Mouse (Mus musculus): ENCODE results near the gene St5. TPM values are rescaled to one million over a fixed set of nuclear protein-coding genes. Genes with fewer than 3 reads are reported as not detected.

The St5 gene
- polyA plus RNA-seq, 1 experiment from 2014 or later = 35.8 TPM

- H3K27ac ChIP-seq (ENCODE audit: low read depth, low read length) = no peak overlapping the region
These were observed 83.1 kb downstream of the St5 start for GRCm38 (mm10) chr7:109620288-109620687.

GRCm38 (mm10) chr7:109618721-109619120, 84.7 kb downstream of the St5 start:
- ATAC-seq (ENCODE audit: low FRiP score, low TSS enrichment) = no peak
- H3K4me1 ChIP-seq (ENCODE audit: control insufficient read depth, insufficient read depth, low read length) = peaks cover 32% of the 10 kb centered on the region
- WGBS = 27% methylated on average over 6 of the region's 6 CpGs

More at GRCm38 (mm10) chr7:109620288-109620687, 83.1 kb downstream of the St5 start:
- Histone ChIP-seq H3K9ac (ENCODE audit: low read depth, low read length) (no peak overlapping the region), H3K9me3 (ENCODE audit: control insufficient read depth, low read length) (no peaks in the 10 kb centered on the region), H3K27me3 (ENCODE audit: control insufficient read depth, insufficient read depth, low read length) (no peaks in the 10 kb centered on the region), H3K4me3 (ENCODE audit: low read length) (no peak overlapping the region), H3K4me2 (replicated peaks; ENCODE audit: low read depth, low read length) (no peak overlapping the region), H3K4me1 (ENCODE audit: control insufficient read depth, insufficient read depth, low read length) (peaks cover 26% of the 10 kb centered on the region), H3K36me3 (ENCODE audit: control insufficient read depth, insufficient read depth, low read length) (no peaks in the 10 kb centered on the region)
- 86% methylated on average over 3 of the region's 3 CpGs for WGBS
- ATAC-seq (ENCODE audit: low FRiP score, low TSS enrichment) = no peak

GRCm38 (mm10) chr7:109617838-109618237, 85.6 kb downstream of the St5 start:
- H3K4me1 ChIP-seq (ENCODE audit: control insufficient read depth, insufficient read depth, low read length) = peaks cover 35% of the 10 kb centered on the region
- 72% methylated on average over 3 of the region's 3 CpGs for WGBS

More at GRCm38 (mm10) chr7:109618721-109619120, 84.7 kb downstream of the St5 start:
- Histone ChIP-seq H3K27me3 (ENCODE audit: control insufficient read depth, insufficient read depth, low read length) (no peaks in the 10 kb centered on the region), H3K27ac (ENCODE audit: low read depth, low read length) (no peak overlapping the region), H3K4me2 (replicated peaks; ENCODE audit: low read depth, low read length) (no peak overlapping the region), H3K9ac (ENCODE audit: low read depth, low read length) (no peak overlapping the region), H3K36me3 (ENCODE audit: control insufficient read depth, insufficient read depth, low read length) (no peaks in the 10 kb centered on the region), H3K4me3 (ENCODE audit: low read length) (no peak overlapping the region), H3K9me3 (ENCODE audit: control insufficient read depth, low read length) (no peaks in the 10 kb centered on the region)

GRCm38 (mm10) chr7:109616034-109616979, 87.1 kb downstream of the St5 start:
- H3K27me3 ChIP-seq (ENCODE audit: control insufficient read depth, insufficient read depth, low read length) = no peaks in the 10 kb centered on the region
- peak overlapping the region; percentile 36 for H3K4me2 ChIP-seq (replicated peaks; ENCODE audit: low read depth, low read length)
- 5% methylated on average over 25 of the region's 25 CpGs for WGBS
- no peaks in the 10 kb centered on the region for H3K36me3 ChIP-seq (ENCODE audit: control insufficient read depth, insufficient read depth, low read length)
- peak overlapping the region; percentile 37 for H3K9ac ChIP-seq (ENCODE audit: low read depth, low read length)
- peak overlapping the region; percentile 22 for H3K4me3 ChIP-seq (ENCODE audit: low read length)
- H3K4me1 ChIP-seq (ENCODE audit: control insufficient read depth, insufficient read depth, low read length) = peaks cover 32% of the 10 kb centered on the region
- peak overlapping the region; percentile 93 for H3K27ac ChIP-seq (ENCODE audit: low read depth, low read length)
- ATAC-seq (ENCODE audit: low FRiP score, low TSS enrichment) = peak; percentile 97
- no peaks in the 10 kb centered on the region for H3K9me3 ChIP-seq (ENCODE audit: control insufficient read depth, low read length)

More at GRCm38 (mm10) chr7:109617838-109618237, 85.6 kb downstream of the St5 start:
- Histone ChIP-seq H3K9me3 (ENCODE audit: control insufficient read depth, low read length) (no peaks in the 10 kb centered on the region), H3K27me3 (ENCODE audit: control insufficient read depth, insufficient read depth, low read length) (no peaks in the 10 kb centered on the region), H3K4me2 (replicated peaks; ENCODE audit: low read depth, low read length) (no peak overlapping the region), H3K9ac (ENCODE audit: low read depth, low read length) (no peak overlapping the region), H3K4me3 (ENCODE audit: low read length) (no peak overlapping the region), H3K27ac (ENCODE audit: low read depth, low read length) (no peak overlapping the region), H3K36me3 (ENCODE audit: control insufficient read depth, insufficient read depth, low read length) (no peaks in the 10 kb centered on the region)
- ATAC-seq (ENCODE audit: low FRiP score, low TSS enrichment) = no peak

GRCm38 (mm10) chr7:109615601-109616000, 87.8 kb downstream of the St5 start:
- no peaks in the 10 kb centered on the region for H3K9me3 ChIP-seq (ENCODE audit: control insufficient read depth, low read length)
- WGBS = 56% methylated on average over 4 of the region's 4 CpGs
- H3K9ac ChIP-seq (ENCODE audit: low read depth, low read length) = peak overlapping the region; percentile 37; the same call in 1 of the 2 replicates

GRCm38 (mm10) chr7:109614939-109615338, 88.5 kb downstream of the St5 start:
- no peaks in the 10 kb centered on the region for H3K9me3 ChIP-seq (ENCODE audit: control insufficient read depth, low read length)
- H3K9ac ChIP-seq (ENCODE audit: low read depth, low read length) = peak overlapping the region; percentile 31; the same call in 1 of the 2 replicates
- peak overlapping the region; percentile 15; the same call in 1 of the 2 replicates for H3K4me2 ChIP-seq (replicated peaks; ENCODE audit: low read depth, low read length)
- WGBS = 61% methylated on average over 4 of the region's 4 CpGs
- H3K27me3 ChIP-seq (ENCODE audit: control insufficient read depth, insufficient read depth, low read length) = no peaks in the 10 kb centered on the region
- peak overlapping the region; percentile 22; the same call in 1 of the 2 replicates for H3K4me3 ChIP-seq (ENCODE audit: low read length)
- no peak for ATAC-seq (ENCODE audit: low FRiP score, low TSS enrichment)
- no peak overlapping the region for H3K27ac ChIP-seq (ENCODE audit: low read depth, low read length)
- H3K4me1 ChIP-seq (ENCODE audit: control insufficient read depth, insufficient read depth, low read length) = peaks cover 32% of the 10 kb centered on the region
- H3K36me3 ChIP-seq (ENCODE audit: control insufficient read depth, insufficient read depth, low read length) = no peaks in the 10 kb centered on the region

More at GRCm38 (mm10) chr7:109615601-109616000, 87.8 kb downstream of the St5 start:
- no peaks in the 10 kb centered on the region for H3K27me3 ChIP-seq (ENCODE audit: control insufficient read depth, insufficient read depth, low read length)
- ATAC-seq (ENCODE audit: low FRiP score, low TSS enrichment) = no peak
- peaks cover 32% of the 10 kb centered on the region for H3K4me1 ChIP-seq (ENCODE audit: control insufficient read depth, insufficient read depth, low read length)
- peak overlapping the region; percentile 36 for H3K4me2 ChIP-seq (replicated peaks; ENCODE audit: low read depth, low read length)
- H3K4me3 ChIP-seq (ENCODE audit: low read length) = peak overlapping the region; percentile 22
- H3K27ac ChIP-seq (ENCODE audit: low read depth, low read length) = peak overlapping the region; percentile 93; the same call in 1 of the 2 replicates
- H3K36me3 ChIP-seq (ENCODE audit: control insufficient read depth, insufficient read depth, low read length) = no peaks in the 10 kb centered on the region

- H3K27me3 ChIP-seq (ENCODE audit: control insufficient read depth, insufficient read depth, low read length) = no peaks in the 10 kb centered on the region
- no peak overlapping the region for H3K9ac ChIP-seq (ENCODE audit: low read depth, low read length)
- ATAC-seq (ENCODE audit: low FRiP score, low TSS enrichment) = 0 out of 2 replicates have a peak, but pooled peaks have one; percentile 26
- peak overlapping the region; percentile 0; the same call in 1 of the 2 replicates for H3K4me2 ChIP-seq (replicated peaks; ENCODE audit: low read depth, low read length)
- H3K27ac ChIP-seq (ENCODE audit: low read depth, low read length) = no peak overlapping the region
- 42% methylated on average over 5 of the region's 5 CpGs for WGBS
- H3K4me1 ChIP-seq (ENCODE audit: control insufficient read depth, insufficient read depth, low read length) = peaks cover 32% of the 10 kb centered on the region
- no peaks in the 10 kb centered on the region for H3K9me3 ChIP-seq (ENCODE audit: control insufficient read depth, low read length)
- no peaks in the 10 kb centered on the region for H3K36me3 ChIP-seq (ENCODE audit: control insufficient read depth, insufficient read depth, low read length)
- H3K4me3 ChIP-seq (ENCODE audit: low read length) = no peak overlapping the region
These were observed 89.8 kb downstream of the St5 start for GRCm38 (mm10) chr7:109613531-109614021.

- peaks cover 32% of the 10 kb centered on the region for H3K4me1 ChIP-seq (ENCODE audit: control insufficient read depth, insufficient read depth, low read length)
- H3K36me3 ChIP-seq (ENCODE audit: control insufficient read depth, insufficient read depth, low read length) = no peaks in the 10 kb centered on the region
- no peaks in the 10 kb centered on the region for H3K9me3 ChIP-seq (ENCODE audit: control insufficient read depth, low read length)
- H3K27me3 ChIP-seq (ENCODE audit: control insufficient read depth, insufficient read depth, low read length) = no peaks in the 10 kb centered on the region
- no peak for ATAC-seq (ENCODE audit: low FRiP score, low TSS enrichment)
- no peak overlapping the region for H3K27ac ChIP-seq (ENCODE audit: low read depth, low read length)
- no peak overlapping the region for H3K4me2 ChIP-seq (replicated peaks; ENCODE audit: low read depth, low read length)
- H3K4me3 ChIP-seq (ENCODE audit: low read length) = no peak overlapping the region
- WGBS = 76% methylated on average over 2 of the region's 3 CpGs
- no peak overlapping the region for H3K9ac ChIP-seq (ENCODE audit: low read depth, low read length)
These were observed 90.4 kb downstream of the St5 start for GRCm38 (mm10) chr7:109613051-109613450.

- H3K4me1 ChIP-seq (ENCODE audit: control insufficient read depth, insufficient read depth, low read length) = peaks cover 31% of the 10 kb centered on the region
- no peaks in the 10 kb centered on the region for H3K9me3 ChIP-seq (ENCODE audit: control insufficient read depth, low read length)
- 73% methylated on average over 2 of the region's 2 CpGs for WGBS
These were observed 90.9 kb downstream of the St5 start for GRCm38 (mm10) chr7:109612531-109612930.

More at GRCm38 (mm10) chr7:109612531-109612930, 90.9 kb downstream of the St5 start:
- H3K4me2 ChIP-seq (replicated peaks; ENCODE audit: low read depth, low read length) = no peak overlapping the region
- H3K9ac ChIP-seq (ENCODE audit: low read depth, low read length) = no peak overlapping the region
- no peak overlapping the region for H3K4me3 ChIP-seq (ENCODE audit: low read length)
- H3K36me3 ChIP-seq (ENCODE audit: control insufficient read depth, insufficient read depth, low read length) = no peaks in the 10 kb centered on the region
- ATAC-seq (ENCODE audit: low FRiP score, low TSS enrichment) = no peak
- H3K27me3 ChIP-seq (ENCODE audit: control insufficient read depth, insufficient read depth, low read length) = no peaks in the 10 kb centered on the region
- H3K27ac ChIP-seq (ENCODE audit: low read depth, low read length) = no peak overlapping the region

Measured in kidney, embryonic 14.5 days (tissue).